Mouse (Mus musculus) embryonic fibroblast, embryonic 13.5 days (primary cell): ENCODE results near the gene Zcchc12.

Experiments
- CTCF ChIP-seq: IDR thresholded peaks from 2 replicates; pipeline ENCODE4 v1.5.1; 2011; ENCODE audit warnings: mild to moderate bottlenecking, control low read depth, low read length, moderate library complexity, borderline replicate concordance; ENCODE audit not compliant: insufficient read depth
- POLR2A ChIP-seq: IDR thresholded peaks from 2 replicates; pipeline ENCODE4 v1.6.1; 2011; ENCODE audit warnings: low read depth, mild to moderate bottlenecking, control low read depth, low read length, moderate library complexity

- no peak for TF ChIP-seq CTCF
- no peak for TF ChIP-seq POLR2A
Observed at GRCm38 (mm10) chrX:36156677-36157076, 39.0 kb upstream of the Zcchc12 start.
